Mouse (Mus musculus): ENCODE results near the gene Lgi4.

- TF ChIP-seq CTCF (IDR thresholded peaks at IDR 0.05; ENCODE audit: low read depth, low read length) (no peak), POLR2A (IDR thresholded peaks at IDR 0.05; ENCODE audit: extremely low read depth, insufficient read depth, low read length) (no peak)
Observed at GRCm38 (mm10) chr7:31069491-31069890, 10.3 kb downstream of the Lgi4 start.
